16 mouse cellular contexts compared by ENCODE assay signal in genomic region chr9:100736646-100737031, GRCm38 (mm10).
DNase-seq lines count a peak whose midpoint lies in the region; ATAC-seq and TF ChIP-seq lines count a peak whose summit lies in the region.
"Had no signal": no experiment of that assay in that cellular context is flagged by ENCODE, and none has a peak within 500 bp of the region (broad histone marks: within the 10 kb centered on the region; RNA-seq: fewer than 3 reads in every experiment).

No protein-coding gene starts in this region.

- H3K9ac ChIP-seq in liver, embryonic 12.5 days: no peak overlapping the region
- H3K9ac ChIP-seq in forebrain, embryonic 16.5 days (replicated peaks; ENCODE audit: low read depth, low read length): no peak overlapping the region
- H3K9ac ChIP-seq in midbrain, postnatal 0 days (replicated peaks; ENCODE audit: low read length, poor library complexity, severe bottlenecking): no peak overlapping the region
- H3K9ac ChIP-seq: heart, embryonic 13.5 days; limb, embryonic 13.5 days had no signal

- DNase-seq in lung, postnatal 36 days: peak; percentile 13
- no peak for DNase-seq in lung, adult 2 months
- DNase-seq in WW6 (ENCODE audit: low read depth, low spot score): peak; percentile 5
- no peak for DNase-seq in right cerebral cortex, postnatal 14 days
- no peak for DNase-seq in midbrain, postnatal 0 days (ENCODE audit: low spot score)
- DNase-seq: cerebellum, adult 8-10 months; gastrocnemius, postnatal 25 days; heart, postnatal 4 days; midbrain, embryonic 14.5 days; thymus, adult 18-20 months had no signal

- no peak for TF ChIP-seq CTCF in lung, adult 2 months (IDR thresholded peaks at IDR 0.05; ENCODE audit: insufficient read depth, low read length)
- no peak for TF ChIP-seq CTCF in midbrain, postnatal 0 days (IDR thresholded peaks at IDR 0.05)

- H3K4me1 ChIP-seq in lung, adult 2 months (ENCODE audit: control insufficient read depth, insufficient read depth, low read length): peaks cover 7% of the 10 kb centered on the region
- peaks cover 43% of the 10 kb centered on the region for H3K4me1 ChIP-seq in liver, embryonic 12.5 days
- H3K4me1 ChIP-seq in forebrain, embryonic 16.5 days (replicated peaks; ENCODE audit: control insufficient read depth, insufficient read depth, low read length): no peaks in the 10 kb centered on the region
- no peaks in the 10 kb centered on the region for H3K4me1 ChIP-seq in midbrain, postnatal 0 days (ENCODE audit: insufficient read depth, low read length)
- H3K4me1 ChIP-seq: limb, embryonic 13.5 days had no signal

- peak; percentile 78 for ATAC-seq in liver, embryonic 12.5 days
- ATAC-seq in forebrain, embryonic 16.5 days: no peak
- no peak for ATAC-seq in midbrain, postnatal 0 days (ENCODE audit: low FRiP score)

- H3K27ac ChIP-seq in liver, embryonic 12.5 days: peak overlapping the region; percentile 75
- H3K27ac ChIP-seq in forebrain, embryonic 16.5 days (ENCODE audit: low read length): no peak overlapping the region
- no peak overlapping the region for H3K27ac ChIP-seq in midbrain, postnatal 0 days (ENCODE audit: low read depth, low read length)
- H3K27ac ChIP-seq: heart, embryonic 13.5 days; kidney, postnatal 0 days; limb, embryonic 13.5 days had no signal

- peaks cover 8% of the 10 kb centered on the region for H3K36me3 ChIP-seq in liver, embryonic 12.5 days
- H3K36me3 ChIP-seq in forebrain, embryonic 16.5 days (ENCODE audit: control insufficient read depth, insufficient read depth): no peaks in the 10 kb centered on the region
- no peaks in the 10 kb centered on the region for H3K36me3 ChIP-seq in midbrain, postnatal 0 days (ENCODE audit: insufficient read depth, low read length)

- H3K9me3 ChIP-seq in liver, embryonic 12.5 days (replicated peaks): no peaks in the 10 kb centered on the region
- no peaks in the 10 kb centered on the region for H3K9me3 ChIP-seq in forebrain, embryonic 16.5 days (ENCODE audit: control insufficient read depth, low read length)
- no peaks in the 10 kb centered on the region for H3K9me3 ChIP-seq in midbrain, postnatal 0 days (ENCODE audit: low read length)
- H3K9me3 ChIP-seq: heart, embryonic 13.5 days; limb, embryonic 13.5 days had no signal

- H3K27me3 ChIP-seq in liver, embryonic 12.5 days (replicated peaks): no peaks in the 10 kb centered on the region
- H3K27me3 ChIP-seq in forebrain, embryonic 16.5 days (replicated peaks; ENCODE audit: control insufficient read depth, insufficient read depth, low read length): no peaks in the 10 kb centered on the region
- no peaks in the 10 kb centered on the region for H3K27me3 ChIP-seq in midbrain, postnatal 0 days (ENCODE audit: insufficient read depth, low read length)
- H3K27me3 ChIP-seq: CH12.LX; heart, embryonic 13.5 days; limb, embryonic 13.5 days had no signal

- peak overlapping the region; percentile 50 for H3K4me2 ChIP-seq in liver, embryonic 12.5 days
- no peak overlapping the region for H3K4me2 ChIP-seq in forebrain, embryonic 16.5 days (ENCODE audit: low read length)
- no peak overlapping the region for H3K4me2 ChIP-seq in midbrain, postnatal 0 days (ENCODE audit: low read depth, low read length, poor library complexity, severe bottlenecking)
- H3K4me2 ChIP-seq: heart, embryonic 13.5 days; limb, embryonic 13.5 days had no signal

- no peak overlapping the region for H3K4me3 ChIP-seq in lung, adult 2 months (replicated peaks; ENCODE audit: extremely low read depth, low read depth, low read length)
- no peak overlapping the region for H3K4me3 ChIP-seq in liver, embryonic 12.5 days
- no peak overlapping the region for H3K4me3 ChIP-seq in forebrain, embryonic 16.5 days (replicated peaks; ENCODE audit: low read length)
- no peak overlapping the region for H3K4me3 ChIP-seq in midbrain, postnatal 0 days (ENCODE audit: low read depth, low read length)
- H3K4me3 ChIP-seq: heart, embryonic 13.5 days; limb, embryonic 13.5 days had no signal

- TF ChIP-seq POLR2A in lung, adult 2 months (IDR thresholded peaks at IDR 0.05; ENCODE audit: borderline replicate concordance, extremely low read depth, low read depth, low read length): no peak

Comparison
In these comparisons a context has a peak if more than half of its experiments do, and no peak if none do; other contexts are left out.
1. DNase-seq: peak in lung, postnatal 36 days (single experiment) and WW6 (single experiment); none in lung, adult 2 months (single experiment), right cerebral cortex, postnatal 14 days (single experiment) and midbrain, postnatal 0 days (single experiment).